Mouse (Mus musculus) T-helper 1 cell (primary cell): ENCODE results near the gene Syt2.

Experiments
- in situ Hi-C: fragments of 300-600 bp; cut with MboI, MseI; formaldehyde crosslinking; loops from one replicate; pipeline ENCODE4 v1.15.1; 2025; ENCODE audit warnings: high pct_unique_total_duplicates

Gene Syt2

DNA sequence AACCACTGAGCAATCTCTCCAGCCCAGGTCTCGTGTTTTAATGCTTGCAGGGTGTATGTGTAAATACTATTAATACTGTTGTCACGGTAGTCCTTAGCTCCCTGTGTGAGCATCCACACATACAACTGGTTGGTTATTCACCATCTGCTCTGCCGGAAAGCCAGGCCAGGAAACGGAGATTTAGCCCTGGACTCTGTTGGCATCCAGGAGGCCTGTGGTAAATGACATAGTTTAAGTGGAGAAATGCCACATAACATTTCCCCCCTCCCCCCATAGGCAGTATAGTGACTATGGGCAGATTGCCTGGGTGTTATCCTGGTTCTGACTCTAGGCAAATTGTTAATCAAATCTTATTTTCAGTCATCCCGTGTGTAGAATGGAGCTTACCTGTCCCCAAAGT lies 4.3 kb downstream of the Syt2 start:
- in situ Hi-C loops = loop anchor here (10.0 kb wide), 1 partner anchor 1714 kb away; no protein-coding TSS in a partner anchor

DNA sequence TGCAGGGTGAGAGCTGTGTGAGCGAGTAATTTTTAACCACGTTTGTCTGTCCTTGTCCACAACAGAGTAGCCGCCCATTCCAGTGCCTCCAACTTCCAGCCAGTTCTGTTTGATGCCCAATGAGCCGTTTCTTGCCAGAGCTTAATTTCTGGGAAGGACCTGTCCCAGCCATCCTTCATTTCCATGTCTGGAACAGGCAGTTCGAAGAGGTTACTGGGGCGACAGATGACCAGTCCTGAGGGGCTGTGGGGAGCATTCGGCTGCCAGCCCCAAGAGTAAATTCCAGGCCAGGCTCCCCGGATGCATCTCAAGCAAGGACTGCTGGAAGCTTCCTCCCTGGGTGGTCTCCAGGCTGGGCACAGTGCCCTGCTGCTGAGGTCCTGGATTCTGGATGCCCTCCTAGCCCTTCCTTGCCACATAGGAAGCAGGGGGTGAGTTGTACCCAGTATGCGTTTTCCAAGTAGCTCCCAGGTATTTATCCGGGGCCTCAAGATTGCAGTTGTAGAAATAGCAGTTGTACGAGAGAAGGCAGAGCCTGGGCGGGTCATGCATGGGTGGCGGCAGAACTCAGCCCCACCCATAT lies 4.9 kb downstream of the Syt2 start:
- in situ Hi-C loops = loop anchor here (10.0 kb wide), 1 partner anchor 1713 kb away; no protein-coding TSS in a partner anchor

DNA sequence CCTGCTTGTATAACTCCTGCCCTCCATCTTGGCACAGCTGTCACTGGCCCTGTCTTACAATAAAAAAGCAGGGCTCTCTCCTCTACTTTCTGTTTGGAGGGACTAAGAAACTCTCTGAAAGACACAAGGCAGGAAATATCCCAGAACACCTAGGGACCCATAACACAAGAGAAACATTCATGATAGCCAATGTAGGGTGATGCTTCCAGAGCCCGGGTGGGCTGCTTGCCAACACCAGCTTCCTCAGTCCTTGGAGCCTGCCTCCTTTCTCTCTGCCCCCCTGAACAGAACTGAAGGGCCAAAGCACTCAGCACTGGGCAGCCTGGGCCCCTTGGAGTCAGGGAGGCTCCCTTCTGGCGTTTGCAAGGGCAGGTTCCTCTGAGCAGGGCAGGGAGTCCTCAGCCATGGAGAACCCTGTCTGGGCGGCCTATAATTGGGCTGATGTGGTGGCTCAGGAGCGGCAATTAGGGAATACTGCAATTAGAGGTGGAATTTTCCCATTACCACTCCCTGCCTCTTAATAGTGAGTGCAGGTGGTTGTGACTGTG lies 5.4 kb downstream of the Syt2 start:
- in situ Hi-C loops = loop anchor here (10.0 kb wide), 1 partner anchor 1713 kb away; no protein-coding TSS in a partner anchor

DNA sequence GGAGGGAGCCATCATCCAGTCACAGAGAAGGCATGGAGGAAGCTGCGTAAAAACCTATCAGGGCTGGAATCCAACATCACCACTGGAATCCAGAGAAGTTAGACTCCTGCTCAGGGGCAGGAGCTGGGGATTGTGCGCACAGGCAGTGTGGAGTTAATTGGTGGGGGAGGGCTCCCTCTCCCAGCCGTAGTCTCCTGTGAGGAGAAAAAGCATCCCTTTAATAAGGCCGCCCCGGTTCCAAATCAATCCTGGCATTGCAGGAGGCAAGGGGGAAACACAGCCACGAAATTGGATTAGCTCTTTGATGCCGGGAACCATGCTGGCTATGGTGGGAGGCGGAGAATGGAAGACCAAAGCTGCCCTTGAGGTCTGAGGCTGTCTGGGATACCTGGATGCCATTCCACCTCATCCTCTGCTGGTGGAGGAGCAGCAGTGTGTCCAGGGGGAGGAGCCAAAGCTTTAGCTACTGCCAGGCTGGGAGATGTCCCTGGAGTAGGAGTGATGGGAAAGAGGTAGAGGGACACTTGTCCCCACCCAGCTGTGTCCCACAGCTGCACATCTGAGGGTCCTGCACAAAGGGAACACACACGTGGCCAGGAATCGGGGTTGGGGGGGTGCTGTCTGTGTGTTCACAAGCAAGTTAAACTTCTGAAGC lies 7.3 kb downstream of the Syt2 start:
- in situ Hi-C loops = loop anchor here (10.0 kb wide), 1 partner anchor 1711 kb away; no protein-coding TSS in a partner anchor

DNA sequence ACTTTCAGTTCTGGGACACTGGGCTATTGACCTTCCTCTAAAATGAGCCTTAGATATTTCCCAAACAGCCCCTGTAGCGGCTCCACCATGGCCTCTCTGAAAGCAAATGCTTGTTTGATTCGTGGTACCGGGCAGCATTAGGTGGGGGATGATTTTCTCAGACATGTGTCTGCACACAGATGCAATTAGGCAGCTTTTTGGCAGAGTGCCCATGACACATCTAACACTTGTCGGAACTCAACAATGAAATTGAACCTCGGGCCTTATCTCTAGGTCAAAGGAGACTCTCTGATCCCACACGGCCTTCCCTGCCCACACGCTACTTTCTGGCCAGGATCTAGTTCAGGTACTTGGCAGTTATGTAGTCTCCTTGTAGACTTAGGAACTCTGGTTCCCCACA lies 12.4 kb downstream of the Syt2 start:
- in situ Hi-C loops = loop anchor here (10.0 kb wide), 1 partner anchor 1706 kb away; no protein-coding TSS in a partner anchor

DNA sequence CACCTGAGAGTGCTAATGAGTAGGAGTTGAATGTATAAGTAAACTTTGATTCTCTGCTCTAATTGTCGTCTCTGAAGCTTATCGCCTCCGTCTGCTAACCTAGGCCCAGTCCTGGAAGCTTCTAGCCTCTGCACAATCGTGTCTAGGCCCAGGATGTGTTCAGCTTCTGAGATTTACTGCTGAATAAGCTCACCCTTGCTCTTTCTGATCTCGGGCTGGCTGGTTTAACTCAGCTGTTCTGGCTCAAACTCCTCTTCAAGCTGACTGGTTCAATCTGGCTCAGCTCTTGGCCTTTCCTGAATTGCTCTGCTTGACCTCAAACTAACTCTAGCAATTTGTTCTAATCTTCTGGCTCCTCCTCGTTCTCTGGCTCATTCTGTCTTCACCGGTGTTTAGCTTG lies 13.7 kb downstream of the Syt2 start:
- in situ Hi-C loops = no loop called here

DNA sequence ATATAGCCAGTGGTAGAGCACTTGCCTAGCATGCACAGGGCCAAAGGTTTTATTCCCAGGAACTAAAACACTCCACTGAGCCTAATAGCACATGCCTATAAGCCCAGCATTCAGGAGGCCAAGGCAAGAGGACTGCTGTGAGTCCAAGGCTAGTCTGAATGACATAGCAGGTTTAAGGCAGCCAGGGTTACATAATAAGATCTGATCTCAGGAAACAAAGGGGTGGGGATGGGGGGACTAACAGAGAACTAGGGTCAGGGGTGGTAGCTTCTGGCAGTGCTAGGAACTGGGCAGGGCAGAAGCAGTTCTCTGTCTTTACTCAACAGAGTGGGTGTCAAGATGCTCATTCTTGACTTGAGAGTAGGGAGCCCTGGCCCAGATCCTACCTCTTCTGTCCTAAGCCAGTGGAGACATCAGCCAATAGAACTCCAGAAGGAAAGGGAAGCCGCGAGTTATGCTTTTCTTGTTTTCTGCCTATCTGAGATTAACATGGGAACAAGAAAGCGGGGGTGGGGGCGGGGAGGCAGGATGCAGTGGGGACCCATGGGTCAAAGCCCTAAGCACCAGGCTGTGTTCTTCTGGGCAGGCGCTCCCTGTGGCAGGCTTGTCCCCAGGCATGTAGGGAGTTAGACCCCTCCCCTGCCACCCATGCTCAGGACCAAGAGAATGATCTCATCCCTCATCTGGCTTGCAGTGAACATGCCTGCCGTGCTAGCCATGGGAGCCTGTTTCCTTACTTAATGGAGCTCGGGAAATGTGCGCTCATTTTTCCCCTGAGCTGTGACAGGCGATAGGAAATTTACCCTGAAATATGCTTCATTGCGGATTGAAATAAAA lies 25.0 kb downstream of the Syt2 start:
- in situ Hi-C loops = loop anchor here (5.0 kb wide), 1 partner anchor 181 kb away; no protein-coding TSS in a partner anchor

DNA sequence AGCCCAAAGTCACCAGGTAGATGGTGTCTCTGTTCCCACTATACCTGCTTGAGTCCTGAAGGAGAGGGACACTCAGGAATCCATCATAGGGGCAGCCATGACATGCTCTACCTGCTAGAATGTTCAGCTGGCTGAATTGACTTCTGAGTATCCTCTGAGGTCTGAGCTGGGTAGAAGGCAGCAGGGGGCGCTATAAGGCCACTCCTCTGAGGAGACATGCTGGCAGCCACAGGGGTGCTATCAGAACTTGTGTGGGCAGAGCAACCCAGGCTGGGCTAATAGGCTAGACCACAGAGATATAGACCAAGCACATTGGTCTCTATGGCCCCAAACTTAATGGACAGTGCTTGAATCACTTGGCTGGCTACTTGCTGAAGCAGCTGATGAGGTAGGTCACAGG lies 27.8 kb downstream of the Syt2 start:
- in situ Hi-C loops = loop anchor here (5.0 kb wide), 1 partner anchor 178 kb away; no protein-coding TSS in a partner anchor

DNA sequence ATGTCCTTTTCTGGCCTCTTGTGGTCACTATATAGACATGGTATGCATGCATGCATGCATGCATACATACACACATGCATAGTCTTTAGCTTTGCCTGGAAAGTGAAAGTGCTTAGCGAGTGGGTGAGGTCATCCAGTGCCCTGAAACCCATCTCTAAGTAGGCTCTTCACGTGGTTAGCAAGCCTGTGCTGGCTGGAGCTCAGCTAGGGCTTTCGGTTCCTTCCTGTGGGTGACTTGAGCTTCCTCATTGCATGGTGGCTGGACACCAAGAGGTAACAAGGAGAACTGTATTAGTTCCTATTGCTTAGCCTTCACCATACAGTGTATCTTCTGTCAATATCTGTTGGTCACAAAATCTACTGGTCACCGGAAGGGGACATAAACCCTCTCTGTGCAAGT lies 33.0 kb downstream of the Syt2 start:
- in situ Hi-C loops = no loop called here

DNA sequence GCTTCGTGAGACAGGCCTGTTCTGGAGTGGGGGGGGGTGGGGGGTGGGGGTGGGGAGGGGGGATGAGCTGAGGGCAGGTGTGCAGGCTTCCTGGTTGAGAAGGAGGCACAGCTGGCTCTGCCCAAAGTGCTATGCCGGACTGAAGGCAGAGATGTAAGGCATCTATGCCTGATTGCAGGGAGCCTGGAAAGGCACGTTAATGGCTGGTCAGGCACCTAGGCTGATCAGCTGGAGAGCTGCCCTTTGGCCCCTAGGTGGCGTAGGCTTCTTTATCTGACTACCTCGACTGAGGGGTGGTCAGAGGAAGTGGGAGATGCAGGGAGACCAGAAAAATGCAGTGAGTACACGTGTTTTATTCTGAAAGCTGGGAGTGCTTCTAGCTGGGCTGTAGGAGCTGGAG lies 34.1 kb downstream of the Syt2 start:
- in situ Hi-C loops = no loop called here

DNA sequence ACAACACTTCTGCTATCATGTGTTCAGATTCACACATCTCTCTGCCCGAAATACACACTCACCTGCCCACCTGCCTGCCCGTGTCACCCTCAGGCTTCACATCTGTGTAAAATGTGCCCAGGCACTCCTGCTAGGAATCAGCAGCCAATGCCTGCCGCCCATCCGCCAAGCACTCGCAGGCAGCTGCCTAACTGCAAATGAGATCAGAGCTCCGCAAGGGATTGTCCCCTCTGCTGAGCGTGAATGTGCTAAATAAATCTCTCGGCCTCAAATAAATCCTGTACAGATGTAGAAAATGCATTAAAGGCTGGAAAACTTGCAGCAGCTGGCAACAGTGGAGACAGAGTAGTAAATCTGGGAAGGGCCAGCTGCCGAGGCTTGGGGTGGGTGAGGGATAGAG lies 36.0 kb downstream of the Syt2 start:
- in situ Hi-C loops = no loop called here

DNA sequence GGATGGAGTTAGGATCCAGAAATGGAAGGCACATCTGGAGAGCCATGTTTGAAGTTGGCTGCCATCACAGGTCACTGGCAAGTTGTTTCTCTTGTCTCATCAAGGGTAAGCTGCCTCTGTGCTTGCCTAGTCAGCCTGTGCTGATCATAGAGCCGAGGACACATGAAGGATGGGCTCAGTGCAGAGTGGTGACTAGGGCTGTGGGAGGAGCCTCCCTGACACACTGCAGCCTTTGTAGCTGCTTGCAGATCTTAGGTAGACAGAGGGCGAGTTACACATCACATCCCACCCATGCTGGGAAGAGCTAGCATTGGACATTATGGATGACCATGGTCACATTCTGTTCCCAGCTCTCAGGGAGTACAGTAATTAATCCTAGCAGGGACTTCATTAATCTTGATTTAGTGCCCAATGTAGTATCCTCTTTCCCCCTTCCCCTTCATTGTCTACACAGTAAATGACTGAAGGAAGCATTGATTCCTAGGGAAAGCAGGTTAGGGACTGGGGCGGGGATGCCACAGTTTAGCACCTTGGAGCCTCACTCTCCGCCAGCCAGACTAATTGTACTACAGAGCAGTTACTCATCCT lies 40.5 kb downstream of the Syt2 start:
- in situ Hi-C loops = no loop called here

DNA sequence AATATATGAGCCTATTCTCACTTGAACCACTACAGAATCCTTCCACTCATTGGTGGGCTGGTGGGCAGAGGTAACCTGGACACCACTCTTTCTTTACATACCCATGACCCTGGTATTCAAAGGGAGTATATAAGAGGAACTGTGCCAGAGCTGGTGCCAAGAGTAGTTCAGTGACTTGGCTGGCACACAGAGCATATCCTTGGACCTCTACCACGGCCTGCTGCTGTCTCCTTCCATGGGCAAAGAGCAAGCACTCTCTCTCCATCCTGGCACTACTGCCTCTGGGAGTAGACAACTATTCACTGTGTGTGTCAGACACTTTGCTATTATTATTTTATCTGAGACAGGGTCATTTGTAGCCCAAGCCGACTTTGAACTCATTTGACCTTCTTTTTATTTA lies 49.8 kb downstream of the Syt2 start:
- in situ Hi-C loops = no loop called here

DNA sequence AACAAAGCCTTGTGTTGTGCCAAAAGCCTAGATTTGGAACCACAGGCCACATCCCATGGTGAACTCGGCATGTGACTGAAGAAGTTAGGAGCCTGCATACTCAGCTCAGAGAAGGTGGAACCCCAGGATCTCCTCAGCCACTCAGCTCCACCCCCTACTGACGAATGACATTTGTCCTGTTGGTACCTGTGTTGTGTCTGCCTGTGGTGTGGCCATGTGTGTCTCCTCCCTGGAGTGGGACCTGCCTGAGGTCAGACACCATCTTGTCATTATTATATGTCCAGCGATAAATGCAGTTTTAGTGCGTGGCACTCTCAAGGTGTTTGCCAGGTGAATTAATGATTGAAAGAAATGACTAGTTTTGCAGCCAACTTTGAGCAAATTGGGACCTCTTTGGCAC lies 50.6 kb downstream of the Syt2 start:
- in situ Hi-C loops = no loop called here

DNA sequence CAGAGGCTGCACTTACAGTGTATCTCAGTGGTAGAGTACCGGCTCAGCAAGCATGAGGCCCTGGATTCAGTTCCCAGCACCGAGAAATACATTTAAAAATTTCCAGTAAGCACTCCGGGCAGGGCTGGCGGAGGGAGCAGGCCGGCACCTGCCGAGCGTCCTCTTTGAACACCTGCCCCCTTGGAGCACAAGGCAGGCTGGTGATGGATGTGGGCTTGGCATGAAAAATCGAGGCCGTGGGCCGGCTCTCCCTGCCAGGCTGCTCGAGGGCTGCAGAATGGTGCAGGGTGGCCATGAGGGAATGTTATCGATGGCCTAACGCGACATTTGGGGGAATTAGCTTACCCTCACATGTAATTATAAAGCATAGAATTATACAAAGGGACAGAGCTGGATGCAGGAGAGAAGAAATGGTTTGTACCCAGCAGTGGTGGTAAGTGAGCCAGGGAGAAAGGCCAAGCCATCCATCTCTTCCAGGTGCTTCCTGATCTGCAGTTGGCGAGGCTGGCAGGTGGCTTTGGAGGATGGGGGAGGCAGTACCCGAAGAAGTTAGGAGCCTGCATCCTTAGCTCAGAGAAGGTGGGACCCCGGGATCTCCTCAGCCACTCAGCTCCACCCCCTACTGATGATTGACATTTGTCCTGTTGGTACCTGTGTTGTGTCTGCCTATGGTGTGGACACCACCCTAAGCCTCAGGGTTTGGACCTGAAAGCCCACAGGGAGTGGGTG lies 51.2 kb downstream of the Syt2 start:
- in situ Hi-C loops = no loop called here

DNA sequence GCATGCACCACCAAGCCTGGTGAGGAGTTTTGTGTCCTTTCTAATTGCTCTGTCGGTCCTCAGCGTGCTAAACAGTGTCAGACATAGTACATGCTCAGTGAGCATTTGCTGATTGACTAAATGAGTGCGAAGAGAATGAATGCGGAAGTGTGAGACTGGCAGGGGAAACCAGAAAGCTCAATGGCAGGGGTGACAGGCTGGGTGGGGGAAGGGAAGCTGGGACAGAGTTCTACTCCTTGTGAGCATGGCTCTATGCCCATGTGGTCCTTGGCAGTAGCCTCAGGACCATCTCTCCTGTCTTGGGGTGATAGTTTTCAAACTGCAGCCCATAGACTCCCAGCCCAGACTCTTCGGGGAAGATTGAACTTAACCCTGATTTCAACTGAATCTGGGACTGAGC lies 52.0 kb downstream of the Syt2 start:
- in situ Hi-C loops = no loop called here

DNA sequence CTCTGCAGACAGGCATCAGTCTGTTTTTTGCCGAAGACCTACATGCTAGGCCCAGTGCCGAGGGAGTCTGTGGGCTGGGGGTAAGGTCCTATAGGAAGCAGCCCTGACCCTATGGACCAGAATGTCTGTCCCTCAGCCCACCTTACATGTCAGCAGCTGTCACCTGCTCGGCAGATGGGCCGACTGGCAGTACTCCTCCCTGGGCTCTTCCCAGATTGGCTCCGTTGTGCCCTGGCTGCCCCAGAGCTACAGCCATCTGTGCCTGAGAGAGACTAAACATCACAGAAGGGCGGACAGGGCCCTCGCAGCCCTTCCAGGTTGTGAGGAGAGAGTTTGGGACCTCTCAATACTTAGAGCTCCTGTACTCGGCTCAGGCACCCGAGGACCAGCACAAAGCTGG lies 52.9 kb downstream of the Syt2 start:
- in situ Hi-C loops = no loop called here

DNA sequence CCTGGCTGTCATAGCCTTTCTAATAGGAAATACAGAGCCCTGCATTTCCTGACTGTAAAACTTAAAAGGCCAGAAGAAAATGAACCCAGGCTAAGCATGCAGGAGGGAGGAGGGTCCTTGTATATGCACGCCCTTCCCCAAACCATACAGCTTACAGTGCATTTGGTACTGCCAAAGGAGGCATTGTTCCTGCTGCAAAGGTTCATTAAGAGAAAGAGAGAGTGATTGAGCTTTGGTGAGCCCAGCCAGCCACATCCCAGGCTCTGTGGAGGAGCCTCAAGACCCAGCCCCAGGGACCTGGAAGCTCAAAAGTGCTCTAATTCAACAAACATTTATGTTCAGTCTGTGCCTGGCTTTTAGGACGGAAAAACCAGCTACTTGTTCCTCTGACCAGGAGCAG lies 53.7 kb downstream of the Syt2 start:
- in situ Hi-C loops = no loop called here

DNA sequence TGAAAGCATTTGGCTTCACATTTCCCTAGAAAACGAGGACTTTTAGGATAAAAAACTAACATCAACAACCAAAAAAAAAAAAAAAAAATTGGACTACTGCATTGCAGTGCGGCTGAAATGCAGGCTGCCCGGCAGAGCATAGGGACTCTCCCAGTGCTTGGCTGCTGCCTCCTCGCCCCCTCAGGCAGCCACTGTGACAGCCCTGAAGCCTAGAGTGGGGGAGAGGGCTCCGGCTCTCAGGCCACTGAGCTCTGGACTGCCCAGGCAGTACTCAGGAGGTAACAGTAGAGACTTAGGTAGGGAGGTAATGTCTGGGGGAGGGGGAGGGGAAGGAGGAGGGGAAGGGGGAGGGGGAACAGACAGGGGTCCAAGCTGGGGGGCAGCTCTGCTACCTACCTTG lies 54.2 kb downstream of the Syt2 start:
- in situ Hi-C loops = no loop called here

DNA sequence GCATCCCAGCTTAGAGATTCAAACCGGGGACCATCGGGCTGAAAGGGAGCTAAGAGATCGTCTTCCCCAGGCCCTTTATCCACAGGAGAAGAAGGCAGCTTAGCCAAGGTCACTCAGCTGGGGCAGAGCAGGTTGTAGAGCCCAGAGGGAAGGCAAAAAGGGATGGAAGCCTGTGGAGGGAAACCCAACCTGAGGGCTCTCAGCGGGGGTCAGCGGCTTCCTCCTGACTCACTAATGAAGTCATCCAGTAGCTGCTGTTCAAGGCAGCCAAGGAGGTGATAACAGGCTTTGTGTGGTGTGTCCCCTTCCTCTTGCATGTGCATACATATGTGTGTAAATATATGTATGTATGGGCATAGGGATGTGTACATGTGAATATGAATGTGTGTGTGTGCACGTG lies 54.7 kb downstream of the Syt2 start:
- in situ Hi-C loops = no loop called here

DNA sequence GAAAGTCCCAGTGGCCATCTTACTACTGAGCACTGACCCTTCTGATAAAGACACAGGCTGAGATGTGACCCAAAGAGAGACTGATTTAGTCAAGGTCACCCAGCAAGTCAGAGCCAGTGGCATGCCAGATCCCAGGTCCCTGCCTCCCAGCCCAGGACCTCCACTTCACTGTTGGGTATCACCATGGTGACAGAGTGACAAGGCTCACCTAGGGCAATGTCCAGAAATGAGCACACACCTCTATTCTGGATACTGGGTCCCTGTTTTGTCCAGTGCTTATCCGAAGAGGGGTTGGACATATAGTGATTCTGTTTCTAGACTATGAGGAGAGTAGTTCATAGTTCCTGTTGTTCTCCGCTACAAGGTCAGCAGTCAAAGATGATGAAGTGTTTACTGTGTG lies 56.8 kb downstream of the Syt2 start:
- in situ Hi-C loops = no loop called here
